Mouse (Mus musculus) MEL (cell line): ENCODE results near the gene Mylk4. TPM values are rescaled to one million over a fixed set of nuclear protein-coding genes. Genes with fewer than 3 reads are reported as not detected.

ENCODE experiments used
- DNase-seq: peaks from one replicate; pipeline ENCODE4 v3.0.0; 2011; ENCODE audit warnings: low read depth, low spot score
- H3K27ac ChIP-seq: 2 replicates; pipeline ENCODE4 v1.5.1; 2012; ENCODE audit warnings: low read depth, mild to moderate bottlenecking, control low read depth, low read length, moderate library complexity; ENCODE audit not compliant: control insufficient read depth
- H3K27me3 ChIP-seq, 2 experiments: fragments of 150-350 bp in 1 of 2; sonication (generic) in 1 of 2; 2 replicates each; pipeline ENCODE4 v1.6.1; 2012; ENCODE audit warnings: low read length in 2 of 2, mild to moderate bottlenecking in 2 of 2, improper control_type of control experiment in 1 of 2, moderate library complexity in 1 of 2; ENCODE audit not compliant: insufficient read depth in 2 of 2, control insufficient read depth in 1 of 2
- H3K36me3 ChIP-seq, 2 experiments: 2 replicates each; pipeline ENCODE4 v1.6.1; 2012 to 2014; ENCODE audit warnings: low read length in 2 of 2, improper control_type of control experiment in 1 of 2, inconsistent platforms in 1 of 2, mild to moderate bottlenecking in 1 of 2; ENCODE audit not compliant: insufficient read depth in 2 of 2, control insufficient read depth in 1 of 2
- H3K4me1 ChIP-seq, 2 experiments: fragments of 150-350 bp in 1 of 2; sonication (generic) in 1 of 2; 2 replicates each; pipeline ENCODE4 v1.6.1; 2012; ENCODE audit warnings: low read length in 2 of 2, improper control_type of control experiment in 1 of 2, mild to moderate bottlenecking in 1 of 2; ENCODE audit not compliant: insufficient read depth in 2 of 2, control insufficient read depth in 1 of 2
- H3K4me3 ChIP-seq, 2 experiments: fragments of 150-350 bp in 1 of 2; sonication (generic) in 1 of 2; 2 replicates each; pipeline ENCODE4 v1.5.1; 2012; ENCODE audit warnings: low read depth in 2 of 2, low read length in 2 of 2, mild to moderate bottlenecking in 2 of 2, moderate library complexity in 2 of 2, control low read depth in 1 of 2, improper control_type of control experiment in 1 of 2; ENCODE audit not compliant: control insufficient read depth in 1 of 2, insufficient read depth in 1 of 2
- H3K79me2 ChIP-seq: 2 replicates; pipeline ENCODE4 v1.6.1; 2012; ENCODE audit warnings: mild to moderate bottlenecking, low read length, moderate library complexity; ENCODE audit not compliant: control insufficient read depth, poor library complexity, insufficient read depth
- H3K9ac ChIP-seq: 2 replicates; pipeline ENCODE4 v1.6.1; 2012; ENCODE audit warnings: low read depth, mild to moderate bottlenecking, control low read depth, low read length, moderate library complexity; ENCODE audit not compliant: control insufficient read depth, poor library complexity, severe bottlenecking
- H3K9me3 ChIP-seq: fragments of 150-350 bp; sonication (generic); replicated peaks from 2 replicates; pipeline ENCODE4 v1.6.1; 2012; ENCODE audit warnings: mild to moderate bottlenecking, low read length, improper control_type of control experiment, moderate library complexity; ENCODE audit not compliant: insufficient read depth
- BHLHE40 ChIP-seq: IDR thresholded peaks from 2 replicates; pipeline ENCODE4 v1.6.1; 2012; ENCODE audit warnings: low read depth, mild to moderate bottlenecking, inconsistent platforms, low read length, improper control_type of control experiment, borderline replicate concordance
- CHD1 ChIP-seq: IDR thresholded peaks from 2 replicates; pipeline ENCODE4 v1.6.1; 2012; ENCODE audit warnings: low read depth, mild to moderate bottlenecking, inconsistent platforms, low read length, improper control_type of control experiment
- CTCF ChIP-seq, 3 experiments: IDR thresholded peaks in 2 of 3; conservative IDR thresholded peaks in 1 of 3; 2 replicates each; pipeline ENCODE4 v1.5.1; 2011 to 2012; ENCODE audit warnings: low read length in 3 of 3, low read depth in 2 of 3, mild to moderate bottlenecking in 2 of 3, improper control_type of control experiment in 1 of 3, inconsistent platforms in 1 of 3, mixed read lengths in 1 of 3, moderate library complexity in 1 of 3; ENCODE audit not compliant: control insufficient read depth in 1 of 3, insufficient read depth in 1 of 3, poor library complexity in 1 of 3, severe bottlenecking in 1 of 3
- ELF1 ChIP-seq: IDR thresholded peaks from 2 replicates; pipeline ENCODE4 v1.6.1; 2014; ENCODE audit warnings: low read depth, mild to moderate bottlenecking, inconsistent platforms, low read length, improper control_type of control experiment, moderate library complexity
- ETS1 ChIP-seq: IDR thresholded peaks from 2 replicates; pipeline ENCODE4 v1.6.1; 2012; ENCODE audit warnings: low read depth, mild to moderate bottlenecking, inconsistent platforms, low read length, improper control_type of control experiment, moderate library complexity
- HCFC1 ChIP-seq: IDR thresholded peaks from 2 replicates; pipeline ENCODE4 v1.6.1; 2012; ENCODE audit warnings: low read depth, mild to moderate bottlenecking, inconsistent platforms, low read length, improper control_type of control experiment, moderate library complexity
- JUND ChIP-seq: IDR thresholded peaks from 2 replicates; pipeline ENCODE4 v1.6.1; 2011; ENCODE audit warnings: low read depth, mild to moderate bottlenecking, improper control_type of control experiment, low read length
- MAX ChIP-seq: IDR thresholded peaks from 2 replicates; pipeline ENCODE4 v1.6.1; 2011; ENCODE audit warnings: low read length, improper control_type of control experiment
- MEF2A ChIP-seq: IDR thresholded peaks from 2 replicates; pipeline ENCODE4 v1.6.1; 2014; ENCODE audit warnings: low read depth, mild to moderate bottlenecking, inconsistent platforms, low read length, improper control_type of control experiment; ENCODE audit not compliant: poor library complexity, insufficient replicate concordance, severe bottlenecking; ENCODE audit errors: extremely low read depth
- NELFE ChIP-seq: IDR thresholded peaks from 2 replicates; pipeline ENCODE4 v1.6.1; 2011; ENCODE audit warnings: low read depth, low read length, improper control_type of control experiment
- NRF1 ChIP-seq: IDR thresholded peaks from 2 replicates; pipeline ENCODE4 v1.6.1; 2014; ENCODE audit warnings: low read depth, mild to moderate bottlenecking, inconsistent platforms, low read length, improper control_type of control experiment, moderate library complexity; ENCODE audit not compliant: poor library complexity, insufficient read depth, severe bottlenecking
- POLR2AphosphoS2 ChIP-seq: IDR thresholded peaks from 2 replicates; pipeline ENCODE4 v1.6.1; 2011; ENCODE audit warnings: low read length, improper control_type of control experiment
- POLR2AphosphoS5 ChIP-seq: IDR thresholded peaks from 2 replicates; pipeline ENCODE4 v1.6.1; 2012; ENCODE audit warnings: low read depth, borderline replicate concordance, mild to moderate bottlenecking, inconsistent platforms, low read length, moderate library complexity, mixed read lengths
- RAD21 ChIP-seq: IDR thresholded peaks from 2 replicates; pipeline ENCODE4 v1.6.1; 2011; ENCODE audit warnings: mild to moderate bottlenecking, low read depth, low read length, improper control_type of control experiment
- RCOR1 ChIP-seq: IDR thresholded peaks from 2 replicates; pipeline ENCODE4 v1.6.1; 2012; ENCODE audit warnings: low read depth, mild to moderate bottlenecking, inconsistent platforms, low read length, improper control_type of control experiment
- SMC3 ChIP-seq: IDR thresholded peaks from 2 replicates; pipeline ENCODE4 v1.6.1; 2011; ENCODE audit warnings: low read depth, low read length, improper control_type of control experiment
- TBP ChIP-seq: IDR thresholded peaks from 2 replicates; pipeline ENCODE4 v1.8.0; 2011; ENCODE audit warnings: low read depth, low read length, improper control_type of control experiment
- UBTF ChIP-seq: IDR thresholded peaks from 2 replicates; pipeline ENCODE4 v1.6.1; 2012; ENCODE audit warnings: low read depth, mild to moderate bottlenecking, inconsistent platforms, low read length, improper control_type of control experiment, moderate library complexity, borderline replicate concordance; ENCODE audit not compliant: insufficient read depth
- polyA plus RNA-seq, 2 experiments: library from polyadenylated mRNA; stranded (reverse) in 1 of 2; unstranded in 1 of 2; fragments of >175 nt in 1 of 2; fragments of >200 nt in 1 of 2; gene quantifications; 2 replicates each; pipeline versions ENCODE4 v1.2.1 to v1.2.4; 2012; ENCODE audit warnings: low replicate concordance in 2 of 2, low read depth in 1 of 2; ENCODE audit not compliant: insufficient read length in 2 of 2, insufficient read depth in 1 of 2, missing spikeins in 1 of 2
- total RNA-seq: library from RNA; depleted of rRNA; stranded (reverse); fragments of 300-350 nt; gene quantifications from 2 replicates; pipeline ENCODE4 v1.2.3, GENCODE M21; 2012

Mylk4 gene
- total and polyA plus RNA-seq, 3 experiments = not detected

DNA sequence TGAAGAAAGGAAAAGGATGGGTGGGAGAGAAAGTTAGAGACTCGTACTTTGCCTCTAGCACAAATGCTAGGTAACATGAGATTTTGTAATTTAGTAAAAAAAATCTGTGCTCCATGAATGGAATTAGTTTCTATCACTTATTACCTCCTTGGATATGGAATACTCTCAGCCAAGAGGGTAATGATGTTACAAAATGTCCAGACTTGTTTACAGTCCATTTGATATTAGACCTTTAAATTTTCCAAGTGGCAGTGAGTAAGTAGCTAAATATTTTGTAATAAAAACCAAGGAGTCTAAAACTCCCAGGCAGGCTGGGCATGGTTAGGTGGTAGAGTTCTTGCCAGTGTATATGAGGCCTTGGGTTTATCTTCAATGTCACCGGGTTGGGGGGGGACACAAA is 3.8 kb upstream of the Mylk4 start:
- TF ChIP-seq MEF2A (no peak), NELFE (no peak), JUND (no peak), NRF1 (no peak), MAX (no peak), CHD1 (no peak), POLR2AphosphoS2 (no peak), SMC3 (no peak), ETS1 (no peak), RCOR1 (no peak), CTCF (IDR thresholded peaks at IDR 0.05 in 2 of 3, conservative IDR thresholded peaks at IDR 0.05 in 1 of 3; ENCODE audit: control insufficient read depth in 1 of 3, insufficient read depth in 1 of 3, low read depth in 2 of 3, low read length in 3 of 3, poor library complexity in 1 of 3, severe bottlenecking in 1 of 3) (no peak), BHLHE40 (no peak), POLR2AphosphoS5 (no peak), UBTF (no peak), HCFC1 (no peak), TBP (no peak), ELF1 (no peak)
- TF ChIP-seq, all 39 proteins: peak for 0
- Histone ChIP-seq H3K9me3 (no peaks in the 10 kb centered on the region), H3K9ac (no peak overlapping the region), H3K27me3 (peaks cover 0 to 13% of the 10 kb centered on the region in 2 experiments; a peak in 3 of 4 replicates), H3K27ac (no peak overlapping the region), H3K36me3 (no peaks in the 10 kb centered on the region), H3K79me2 (no peaks in the 10 kb centered on the region), H3K4me1 (no peaks in the 10 kb centered on the region), H3K4me3 (no peak overlapping the region)
- DNase-seq = no peak

DNA sequence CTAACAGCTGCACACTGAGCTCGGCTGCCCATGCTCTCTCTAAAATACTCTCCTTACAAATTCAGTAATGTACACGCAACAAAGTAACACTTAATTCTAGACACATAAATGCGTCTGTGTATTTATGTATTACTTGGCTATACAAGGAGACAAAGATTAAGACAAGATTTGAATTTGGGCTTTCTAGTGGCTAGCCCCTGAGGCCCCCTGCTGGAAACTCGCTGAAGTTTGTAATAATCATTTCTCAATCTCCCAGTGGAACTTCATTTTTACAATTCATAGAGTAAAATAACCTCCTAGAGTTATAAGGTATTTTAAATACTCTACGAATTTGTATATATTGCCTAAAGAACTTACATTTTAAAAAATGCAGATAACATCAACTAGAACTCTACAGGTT is 699 bp downstream of the Mylk4 start:
- Histone ChIP-seq H3K79me2 (no peaks in the 10 kb centered on the region), H3K27ac (no peak overlapping the region), H3K36me3 (no peaks in the 10 kb centered on the region), H3K27me3 (peaks cover 8 to 12% of the 10 kb centered on the region in 2 experiments), H3K4me3 (no peak overlapping the region), H3K4me1 (no peaks in the 10 kb centered on the region), H3K9ac (no peak overlapping the region), H3K9me3 (no peaks in the 10 kb centered on the region)
- DNase-seq = peak; percentile 26
- peak; percentile 25; the same call in 1 of the 2 replicates for TF ChIP-seq SMC3
- peak; percentile 39 to 48 (median 40) for TF ChIP-seq CTCF (IDR thresholded peaks at IDR 0.05 in 2 of 3, conservative IDR thresholded peaks at IDR 0.05 in 1 of 3; ENCODE audit: control insufficient read depth in 1 of 3, insufficient read depth in 1 of 3, low read depth in 2 of 3, low read length in 3 of 3, poor library complexity in 1 of 3, severe bottlenecking in 1 of 3)
- TF ChIP-seq NRF1 = no peak
- TF ChIP-seq RAD21 = peak; percentile 13; the same call in 1 of the 2 replicates
- TF ChIP-seq UBTF = no peak
